Mouse (Mus musculus) intestine, postnatal 0 days (tissue): ENCODE results near the gene Slc7a11. TPM values are rescaled to one million over a fixed set of nuclear protein-coding genes. Genes with fewer than 3 reads are reported as not detected.
A peak's percentile ranks its signal among the peaks of the same experiment; 100 is the strongest.

Source experiments
- ATAC-seq: fragments of 200-750 bp; cut with Nextera tagmentation; 2 replicates; pipeline ENCODE4 v1.8.0; 2017; ENCODE audit warnings: mild to moderate bottlenecking, moderate TSS enrichment, moderate library complexity
- H3K27ac ChIP-seq: fragments of 300-500 bp; sonication (generic); 2 replicates; pipeline ENCODE4 v1.5.1; 2014; ENCODE audit warnings: mild to moderate bottlenecking, low read depth, low read length, moderate library complexity
- H3K27me3 ChIP-seq: fragments of 300-500 bp; sonication (generic); replicated peaks from 2 replicates; pipeline ENCODE4 v1.6.1; 2014; ENCODE audit warnings: low read length, mixed read lengths; ENCODE audit not compliant: control insufficient read depth, insufficient read depth
- H3K36me3 ChIP-seq: fragments of 300-500 bp; sonication (generic); 2 replicates; pipeline ENCODE4 v1.6.1; 2014; ENCODE audit warnings: mild to moderate bottlenecking, moderate library complexity; ENCODE audit not compliant: control insufficient read depth, insufficient read depth
- H3K4me1 ChIP-seq: fragments of 300-500 bp; sonication (generic); replicated peaks from 2 replicates; pipeline ENCODE4 v1.6.1; 2014; ENCODE audit warnings: antibody characterized with exemption, low read length, mixed read lengths; ENCODE audit not compliant: control insufficient read depth, insufficient read depth
- H3K4me2 ChIP-seq: fragments of 300-500 bp; sonication (generic); replicated peaks from 2 replicates; pipeline ENCODE4 v1.6.1; 2014; ENCODE audit warnings: low read depth, mild to moderate bottlenecking, moderate library complexity
- H3K4me3 ChIP-seq: fragments of 300-500 bp; sonication (generic); 2 replicates; pipeline ENCODE4 v1.5.1; 2014; ENCODE audit warnings: low read depth, low read length
- H3K9ac ChIP-seq: fragments of 300-500 bp; sonication (generic); 2 replicates; pipeline ENCODE4 v1.6.1; 2014; ENCODE audit warnings: mild to moderate bottlenecking, low read depth, low read length
- H3K9me3 ChIP-seq: fragments of 300-500 bp; sonication (generic); 2 replicates; pipeline ENCODE4 v1.6.1; 2016; ENCODE audit warnings: mixed run types; ENCODE audit not compliant: control insufficient read depth
- CTCF ChIP-seq: sonication (generic); IDR thresholded peaks from 2 replicates; pipeline ENCODE4 v1.5.1; 2016; ENCODE audit warnings: low read depth, mild to moderate bottlenecking, control low read depth, antibody characterized with exemption, moderate library complexity
- WGBS: fragments of 180-500 bp; shearing (Covaris S2); extraction: QIAGEN DNeasy Blood & Tissue Kit; methylation state at CpG from one replicate; pipeline ENCODE4 v1.1.7; 2014; 5-methylcytosine and 5-hydroxymethylcytosine counted together
- polyA plus RNA-seq: library from polyadenylated mRNA; unstranded; fragments of >200 nt; fragmentation: Nextera tagmentation; extraction: Ambion mirVana; gene quantifications from 2 replicates; pipeline ENCODE4 v1.2.1, GENCODE M21; 2015

Slc7a11 gene
- polyA plus RNA-seq, 1 experiment from 2014 or later = 0.13 TPM

- Histone ChIP-seq H3K4me3 (no peak overlapping the region), H3K4me1 (no peaks in the 10 kb centered on the region), H3K27ac (no peak overlapping the region), H3K9ac (no peak overlapping the region), H3K27me3 (no peaks in the 10 kb centered on the region), H3K9me3 (no peaks in the 10 kb centered on the region), H3K36me3 (no peaks in the 10 kb centered on the region), H3K4me2 (no peak overlapping the region)
- WGBS = 91% methylated on average over 2 of the region's 2 CpGs
- TF ChIP-seq CTCF = no peak
- ATAC-seq = no peak
Observed at GRCm38 (mm10) chr3:50041141-50041540, 402.3 kb downstream of the Slc7a11 start.

GRCm38 (mm10) chr3:50035875-50036528, 407.4 kb downstream of the Slc7a11 start:
- ATAC-seq = no peak
- no peak for TF ChIP-seq CTCF
- Histone ChIP-seq H3K9me3 (no peaks in the 10 kb centered on the region), H3K4me3 (no peak overlapping the region), H3K36me3 (no peaks in the 10 kb centered on the region), H3K27ac (no peak overlapping the region), H3K4me2 (no peak overlapping the region), H3K9ac (no peak overlapping the region), H3K4me1 (no peaks in the 10 kb centered on the region), H3K27me3 (no peaks in the 10 kb centered on the region)
- 65% methylated on average over 9 of the region's 9 CpGs for WGBS

GRCm38 (mm10) chr3:50033325-50033724, 410.1 kb downstream of the Slc7a11 start:
- H3K4me2 ChIP-seq = no peak overlapping the region
- H3K27me3 ChIP-seq = no peaks in the 10 kb centered on the region
- no peaks in the 10 kb centered on the region for H3K4me1 ChIP-seq
- H3K27ac ChIP-seq = no peak overlapping the region
- H3K36me3 ChIP-seq = no peaks in the 10 kb centered on the region
- ATAC-seq = no peak
- 54% methylated on average over 3 of the region's 3 CpGs for WGBS
- H3K4me3 ChIP-seq = no peak overlapping the region
- H3K9ac ChIP-seq = no peak overlapping the region
- H3K9me3 ChIP-seq = no peaks in the 10 kb centered on the region
- no peak for TF ChIP-seq CTCF

DNA sequence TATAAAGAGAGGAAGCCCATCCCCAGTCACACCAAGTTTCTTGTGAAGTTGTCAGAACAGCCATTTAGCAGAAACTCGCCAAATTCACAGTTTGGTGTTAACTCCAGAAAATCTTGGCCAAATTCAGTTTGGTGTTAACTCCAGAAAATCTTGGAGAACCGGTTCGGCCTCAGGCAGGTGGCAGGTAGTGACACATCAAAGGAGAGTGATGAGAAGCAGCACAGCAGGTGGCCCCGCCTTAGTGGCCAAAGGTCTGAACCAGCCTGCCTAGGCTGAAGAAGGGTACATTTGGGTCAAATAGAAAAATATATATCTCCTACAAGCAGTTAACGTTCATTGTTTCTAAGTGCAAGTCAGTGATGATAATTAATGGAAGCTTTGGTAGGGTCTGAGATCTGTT, 417.4 kb downstream of the Slc7a11 start:
- H3K9me3 ChIP-seq = 0 out of 2 replicates have a peak, but pooled peaks cover 4% of the 10 kb centered on the region
- H3K4me3 ChIP-seq = no peak overlapping the region
- H3K27me3 ChIP-seq = no peaks in the 10 kb centered on the region
- no peak overlapping the region for H3K4me2 ChIP-seq
- WGBS = 27% methylated on average over 5 of the region's 5 CpGs
- ATAC-seq = peak; percentile 51; the same call in 1 of the 2 replicates
- TF ChIP-seq CTCF = no peak
- H3K36me3 ChIP-seq = no peaks in the 10 kb centered on the region
- H3K27ac ChIP-seq = no peak overlapping the region
- no peak overlapping the region for H3K9ac ChIP-seq
- H3K4me1 ChIP-seq = no peaks in the 10 kb centered on the region

- H3K4me2 ChIP-seq = no peak overlapping the region
- 85% methylated on average over 4 of the region's 4 CpGs for WGBS
- no peaks in the 10 kb centered on the region for H3K27me3 ChIP-seq
- no peaks in the 10 kb centered on the region for H3K4me1 ChIP-seq
- H3K9ac ChIP-seq = no peak overlapping the region
- TF ChIP-seq CTCF = no peak
- H3K4me3 ChIP-seq = no peak overlapping the region
- H3K36me3 ChIP-seq = no peaks in the 10 kb centered on the region
- H3K27ac ChIP-seq = no peak overlapping the region
- no peaks in the 10 kb centered on the region for H3K9me3 ChIP-seq
- ATAC-seq = no peak
Observed at GRCm38 (mm10) chr3:50014396-50014795, 429.0 kb downstream of the Slc7a11 start.

- WGBS = 42% methylated on average over 3 of the region's 3 CpGs
- Histone ChIP-seq H3K9me3 (no peaks in the 10 kb centered on the region), H3K9ac (no peak overlapping the region), H3K4me2 (no peak overlapping the region), H3K4me1 (no peaks in the 10 kb centered on the region), H3K36me3 (no peaks in the 10 kb centered on the region), H3K27me3 (no peaks in the 10 kb centered on the region), H3K27ac (no peak overlapping the region), H3K4me3 (no peak overlapping the region)
- no peak for ATAC-seq
- TF ChIP-seq CTCF = no peak
Observed at GRCm38 (mm10) chr3:50012012-50012411, 431.4 kb downstream of the Slc7a11 start.
